Mouse (Mus musculus) thymus, postnatal 4 days (tissue): Measurements from ENCODE around the gene Cpsf6.

Experiments
- DNase-seq: peaks from one replicate; pipeline ENCODE4 v3.0.0; 2021

Gene Cpsf6

GRCm38 (mm10) chr10:117413562-117414527, 34.0 kb upstream of the Cpsf6 start:
- no peak for DNase-seq

- no peak for DNase-seq
Measured at GRCm38 (mm10) chr10:117412474-117413057, 32.8 kb upstream of the Cpsf6 start.

GRCm38 (mm10) chr10:117411716-117412473, 32.1 kb upstream of the Cpsf6 start:
- DNase-seq, result no peak

GRCm38 (mm10) chr10:117411131-117411530, 31.3 kb upstream of the Cpsf6 start:
- no peak for DNase-seq

GRCm38 (mm10) chr10:117410481-117411048, 30.8 kb upstream of the Cpsf6 start:
- no peak for DNase-seq

GRCm38 (mm10) chr10:117409373-117410354, 29.8 kb upstream of the Cpsf6 start:
- no peak for DNase-seq

GRCm38 (mm10) chr10:117408545-117409372, 28.9 kb upstream of the Cpsf6 start:
- no peak for DNase-seq

GRCm38 (mm10) chr10:117407734-117408288, 28.0 kb upstream of the Cpsf6 start:
- DNase-seq, result no peak

- DNase-seq, result no peak
Measured at GRCm38 (mm10) chr10:117406843-117407733, 27.3 kb upstream of the Cpsf6 start.

GRCm38 (mm10) chr10:117406283-117406588, 26.4 kb upstream of the Cpsf6 start:
- DNase-seq, result no peak

GRCm38 (mm10) chr10:117405526-117406282, 25.9 kb upstream of the Cpsf6 start:
- no peak for DNase-seq

GRCm38 (mm10) chr10:117404384-117404783, 24.6 kb upstream of the Cpsf6 start:
- DNase-seq, result no peak

- DNase-seq, result no peak
Measured at GRCm38 (mm10) chr10:117403344-117403953, 23.6 kb upstream of the Cpsf6 start.

GRCm38 (mm10) chr10:117402403-117403333, 22.9 kb upstream of the Cpsf6 start:
- peak; percentile 83 for DNase-seq

- DNase-seq, result no peak
Measured at GRCm38 (mm10) chr10:117401364-117401763, 21.5 kb upstream of the Cpsf6 start.

GRCm38 (mm10) chr10:117400246-117400954, 20.6 kb upstream of the Cpsf6 start:
- DNase-seq, result no peak

- no peak for DNase-seq
Measured at GRCm38 (mm10) chr10:117399839-117400238, 20.0 kb upstream of the Cpsf6 start.
